Comparison of ENCODE assay signal across 16 mouse cellular contexts in the genomic region with DNA sequence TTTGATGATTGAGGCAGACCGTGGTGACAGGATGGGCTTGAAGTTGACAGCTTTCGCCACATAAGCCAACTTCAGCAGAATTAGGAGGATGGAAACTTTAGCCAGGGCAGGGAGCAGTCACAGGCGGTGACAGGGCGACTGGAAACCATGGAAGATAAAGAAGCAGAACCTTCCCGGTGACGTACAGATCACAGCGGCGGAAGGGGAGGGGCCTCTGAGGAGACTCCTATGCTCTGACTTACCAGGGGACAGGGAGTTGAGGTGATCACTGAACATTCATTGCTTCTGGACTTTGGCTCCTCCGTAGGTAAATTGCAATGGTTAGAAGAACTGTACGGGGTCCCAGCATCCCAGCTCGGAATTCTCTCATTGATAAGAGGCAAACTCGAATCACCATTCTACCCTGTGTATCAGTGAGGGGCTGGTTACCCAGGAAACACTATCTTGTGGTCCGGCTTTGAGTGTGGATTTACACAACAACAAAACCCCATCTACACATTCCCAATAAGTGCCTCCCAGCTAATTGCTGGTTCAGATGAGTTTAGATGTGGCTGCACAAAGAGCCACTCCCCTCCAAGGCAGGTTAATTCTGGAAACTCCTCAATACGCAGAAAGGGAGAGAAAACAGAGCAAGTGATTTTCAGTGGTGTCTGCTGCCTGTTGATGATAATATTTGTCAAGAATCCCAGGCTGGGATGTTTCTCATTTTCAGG. TPM values are rescaled to one million over a fixed set of nuclear protein-coding genes. Genes with fewer than 3 reads are reported as not detected.
DNase-seq lines count a peak whose midpoint lies in the region; ATAC-seq and TF ChIP-seq lines count a peak whose summit lies in the region.
"Had no signal": no experiment of that assay in that cellular context is flagged by ENCODE, and none has a peak within 500 bp of the region (broad histone marks: within the 10 kb centered on the region; RNA-seq: fewer than 3 reads in every experiment).

No protein-coding gene starts in this region.

- TF ChIP-seq CTCF in thymus, adult 2 months (IDR thresholded peaks at IDR 0.05; ENCODE audit: borderline replicate concordance, control insufficient read depth, extremely low read depth, insufficient read depth, low read length, poor library complexity): no peak
- no peak for TF ChIP-seq CTCF in small intestine, adult 2 months (IDR thresholded peaks at IDR 0.05; ENCODE audit: extremely low read depth, insufficient read length, insufficient replicate concordance, low read depth, low read length)

- H3K4me3 ChIP-seq in thymus, adult 2 months (ENCODE audit: control insufficient read depth, insufficient read depth, low read length): peak overlapping the region; percentile 31; the same call in 1 of the 2 replicates
- H3K4me3 ChIP-seq in liver, embryonic 11.5 days (ENCODE audit: low read depth, low read length): peak overlapping the region; percentile 30
- peak overlapping the region; percentile 31; the same call in 1 of the 2 replicates for H3K4me3 ChIP-seq in small intestine, adult 2 months (ENCODE audit: low read depth, low read length)
- no peak overlapping the region for H3K4me3 ChIP-seq in hindbrain, embryonic 11.5 days (ENCODE audit: low read depth, low read length)
- H3K4me3 ChIP-seq: embryonic facial prominence, embryonic 13.5 days; forebrain, embryonic 15.5 days; midbrain, embryonic 15.5 days had no signal

- no peaks in the 10 kb centered on the region for H3K9me3 ChIP-seq in liver, embryonic 11.5 days (ENCODE audit: control insufficient read depth, low read length)
- H3K9me3 ChIP-seq in hindbrain, embryonic 11.5 days (ENCODE audit: control insufficient read depth, low read length): no peaks in the 10 kb centered on the region
- H3K9me3 ChIP-seq: embryonic facial prominence, embryonic 13.5 days; forebrain, embryonic 15.5 days; midbrain, embryonic 15.5 days had no signal

- no peak for TF ChIP-seq POLR2A in thymus, adult 2 months (IDR thresholded peaks at IDR 0.05; ENCODE audit: control insufficient read depth, extremely low read depth, insufficient read depth, low read length, poor library complexity)
- TF ChIP-seq POLR2A in small intestine, adult 2 months (IDR thresholded peaks at IDR 0.05; ENCODE audit: low read depth, low read length): no peak

- H3K4me2 ChIP-seq in liver, embryonic 11.5 days: peak overlapping the region; percentile 55
- no peak overlapping the region for H3K4me2 ChIP-seq in hindbrain, embryonic 11.5 days (replicated peaks; ENCODE audit: low read depth, low read length)
- H3K4me2 ChIP-seq: embryonic facial prominence, embryonic 13.5 days; forebrain, embryonic 15.5 days; midbrain, embryonic 15.5 days had no signal

- ATAC-seq in CD4-positive, CD25-positive, alpha-beta regulatory T cell, adult 4 months: no peak
- ATAC-seq in liver, embryonic 11.5 days (replicated peaks; ENCODE audit: low FRiP score): peak; percentile 65; the same call in 1 of the 2 replicates
- ATAC-seq in hindbrain, embryonic 11.5 days (ENCODE audit: low FRiP score): no peak
- ATAC-seq: forebrain, embryonic 15.5 days; midbrain, embryonic 15.5 days had no signal

- peak; percentile 20 for DNase-seq in CD4-positive, CD25-positive, alpha-beta regulatory T cell, adult 2 months (ENCODE audit: low read depth, low spot score)
- no peak for DNase-seq in thymus, adult 2 months
- no peak for DNase-seq in thymus, postnatal 36 days
- no peak for DNase-seq in liver, embryonic 11.5 days (ENCODE audit: low spot score)
- DNase-seq in hindbrain, embryonic 11.5 days (ENCODE audit: low spot score): no peak
- DNase-seq in adrenal gland, postnatal 36 days: no peak
- DNase-seq: cerebellum, adult 9-11 months; kidney, postnatal 25 days; lung, adult 18-20 months had no signal

- peak overlapping the region; percentile 26; the same call in 1 of the 2 replicates for H3K9ac ChIP-seq in liver, embryonic 11.5 days (ENCODE audit: low read depth, low read length)
- no peak overlapping the region for H3K9ac ChIP-seq in hindbrain, embryonic 11.5 days (ENCODE audit: low read depth, low read length)
- H3K9ac ChIP-seq: embryonic facial prominence, embryonic 13.5 days; forebrain, embryonic 15.5 days; midbrain, embryonic 15.5 days had no signal

- WGBS in thymus, adult 2 months: 71% methylated on average over 14 of the region's 14 CpGs
- WGBS in liver, embryonic 11.5 days: 41% methylated on average over 14 of the region's 14 CpGs
- WGBS in small intestine, adult 2 months: 35% methylated on average over 14 of the region's 14 CpGs
- WGBS in hindbrain, embryonic 11.5 days: 74% methylated on average over 13 of the region's 14 CpGs

- H3K36me3 ChIP-seq in thymus, adult 2 months (ENCODE audit: control insufficient read depth, insufficient read depth, low read length): no peaks in the 10 kb centered on the region
- H3K36me3 ChIP-seq in liver, embryonic 11.5 days (ENCODE audit: control insufficient read depth, insufficient read depth, low read length): no peaks in the 10 kb centered on the region
- no peaks in the 10 kb centered on the region for H3K36me3 ChIP-seq in small intestine, adult 2 months (ENCODE audit: control insufficient read depth, insufficient read depth, low read length)
- no peaks in the 10 kb centered on the region for H3K36me3 ChIP-seq in hindbrain, embryonic 11.5 days (ENCODE audit: control insufficient read depth, insufficient read depth, low read length)
- H3K36me3 ChIP-seq: embryonic facial prominence, embryonic 13.5 days; forebrain, embryonic 15.5 days; midbrain, embryonic 15.5 days had no signal

- H3K27ac ChIP-seq in thymus, adult 2 months (ENCODE audit: control insufficient read depth, insufficient read depth, low read length): no peak overlapping the region; the same call in 1 of the 2 replicates
- H3K27ac ChIP-seq in liver, embryonic 11.5 days (ENCODE audit: low read depth, low read length): no peak overlapping the region
- H3K27ac ChIP-seq in small intestine, adult 2 months (ENCODE audit: insufficient read depth, low read depth, low read length): peak overlapping the region; percentile 45; the same call in 1 of the 2 replicates
- no peak overlapping the region for H3K27ac ChIP-seq in hindbrain, embryonic 11.5 days (ENCODE audit: low read depth, low read length)
- H3K27ac ChIP-seq: embryonic facial prominence, embryonic 13.5 days; forebrain, embryonic 15.5 days; midbrain, embryonic 15.5 days had no signal

- peaks cover 3% of the 10 kb centered on the region; the same call in 1 of the 2 replicates for H3K4me1 ChIP-seq in thymus, adult 2 months (replicated peaks; ENCODE audit: control insufficient read depth, insufficient read depth, low read length)
- H3K4me1 ChIP-seq in liver, embryonic 11.5 days (replicated peaks; ENCODE audit: control insufficient read depth, insufficient read depth, low read length): peaks cover 10% of the 10 kb centered on the region
- peaks cover 31% of the 10 kb centered on the region; the same call in 1 of the 2 replicates for H3K4me1 ChIP-seq in small intestine, adult 2 months (ENCODE audit: control insufficient read depth, insufficient read depth, insufficient read length, low read length)
- H3K4me1 ChIP-seq in hindbrain, embryonic 11.5 days (replicated peaks; ENCODE audit: control insufficient read depth, insufficient read depth, low read length): no peaks in the 10 kb centered on the region
- H3K4me1 ChIP-seq: forebrain, embryonic 15.5 days; midbrain, embryonic 15.5 days had no signal

- no peaks in the 10 kb centered on the region for H3K27me3 ChIP-seq in thymus, adult 2 months (ENCODE audit: control insufficient read depth, insufficient read depth, low read length)
- no peaks in the 10 kb centered on the region for H3K27me3 ChIP-seq in liver, embryonic 11.5 days (replicated peaks; ENCODE audit: control insufficient read depth, insufficient read depth, low read length)
- H3K27me3 ChIP-seq in small intestine, adult 2 months (ENCODE audit: control insufficient read depth, insufficient read depth, low read length): no peaks in the 10 kb centered on the region
- H3K27me3 ChIP-seq in hindbrain, embryonic 11.5 days (ENCODE audit: control insufficient read depth, insufficient read depth, low read length): no peaks in the 10 kb centered on the region
- H3K27me3 ChIP-seq: embryonic facial prominence, embryonic 13.5 days; forebrain, embryonic 15.5 days; midbrain, embryonic 15.5 days had no signal

RNA-seq across cellular contexts. Expression of a gene that starts 8.0 kb away (rescaled TPM):
- polyA plus RNA-seq in CD4-positive, CD25-positive, alpha-beta regulatory T cell, adult 4 months (2017; shearing (Covaris generic)): not detected
- polyA plus RNA-seq in thymus, adult 2 months (2012; rRNA removed): not detected in 2 replicates
- polyA plus RNA-seq in liver, embryonic 11.5 days (2014; fragmentation: Nextera tagmentation; extraction: Ambion mirVana): not detected in 2 replicates
- 0.10 TPM in 1 of 2 replicates, not detected in the other for polyA plus RNA-seq in small intestine, adult 2 months (2012; rRNA removed)
- polyA plus RNA-seq in hindbrain, embryonic 11.5 days (2014; fragmentation: Nextera tagmentation; extraction: Ambion mirVana): 0.11 and 0.13 TPM in 2 replicates
- not detected for total RNA-seq in adrenal gland, postnatal 36 days (2021)
- total RNA-seq: MEL had no signal
- polyA plus RNA-seq: forebrain, embryonic 15.5 days; midbrain, embryonic 15.5 days; neural tube, embryonic 14.5 days had no signal

RNA-seq across cellular contexts. Expression of a gene that starts 52.9 kb away (rescaled TPM):
- 10 to 100 TPM in 1 of 2 experiments, 1 to 10 TPM in 1; 3.1 to 10.5 TPM for polyA plus RNA-seq in CD4-positive, CD25-positive, alpha-beta regulatory T cell, adult 4 months (2017; shearing (Covaris generic))
- polyA plus RNA-seq in thymus, adult 2 months (2012; rRNA removed): 6.1 and 7.6 TPM in 2 replicates
- 5.5 and 6.6 TPM in 2 replicates for polyA plus RNA-seq in liver, embryonic 11.5 days (2014; fragmentation: Nextera tagmentation; extraction: Ambion mirVana)
- 35.2 and 53.5 TPM in 2 replicates for polyA plus RNA-seq in small intestine, adult 2 months (2012; rRNA removed)
- 14.4 and 19.6 TPM in 2 replicates for polyA plus RNA-seq in hindbrain, embryonic 11.5 days (2014; fragmentation: Nextera tagmentation; extraction: Ambion mirVana)
- total RNA-seq in adrenal gland, postnatal 36 days (2021): 10 to 100 TPM in 1 of 2 experiments, 1 to 10 TPM in 1; 5.5 to 15.6 TPM
- total RNA-seq: MEL had no signal
